Mouse (Mus musculus) lung, embryonic 15.5 days (tissue): ENCODE measurements around the gene Ankrd54. TPM values are rescaled to one million over a fixed set of nuclear protein-coding genes. Genes with fewer than 3 reads are reported as not detected.

ENCODE experiments used
- ATAC-seq: fragments of 200-750 bp; cut with Nextera tagmentation; 2 replicates; pipeline ENCODE4 v1.8.0; 2017; ENCODE audit warnings: moderate number of reproducible peaks, borderline replicate concordance; ENCODE audit not compliant: low FRiP score, low TSS enrichment; ENCODE audit errors: extremely low read depth
- H3K27ac ChIP-seq: fragments of 300-500 bp; sonication (generic); 2 replicates; pipeline ENCODE4 v1.5.1; 2015; ENCODE audit warnings: moderate library complexity, mild to moderate bottlenecking, inconsistent platforms
- H3K27me3 ChIP-seq: fragments of 300-500 bp; sonication (generic); 2 replicates; pipeline ENCODE4 v1.6.1; 2015; ENCODE audit warnings: inconsistent platforms
- H3K36me3 ChIP-seq: fragments of 300-500 bp; sonication (generic); 2 replicates; pipeline ENCODE4 v1.6.1; 2015; ENCODE audit warnings: inconsistent platforms
- H3K4me1 ChIP-seq: fragments of 300-500 bp; sonication (generic); 2 replicates; pipeline ENCODE4 v1.6.1; 2015; ENCODE audit warnings: inconsistent platforms
- H3K4me2 ChIP-seq: fragments of 300-500 bp; sonication (generic); 2 replicates; pipeline ENCODE4 v1.6.1; 2015; ENCODE audit warnings: inconsistent platforms, mild to moderate bottlenecking, moderate library complexity
- H3K4me3 ChIP-seq: fragments of 300-500 bp; sonication (generic); 2 replicates; pipeline ENCODE4 v1.5.1; 2015; ENCODE audit warnings: mild to moderate bottlenecking, inconsistent platforms
- H3K9ac ChIP-seq: fragments of 300-500 bp; sonication (generic); 2 replicates; pipeline ENCODE4 v1.6.1; 2015; ENCODE audit warnings: inconsistent platforms
- H3K9me3 ChIP-seq: fragments of 300-500 bp; sonication (generic); 2 replicates; pipeline ENCODE4 v1.6.1; 2016; ENCODE audit warnings: inconsistent platforms
- WGBS: fragments of 180-500 bp; shearing (Covaris S2); methylation state at CpG from one replicate; pipeline ENCODE4 v1.1.7; 2015; 5-methylcytosine and 5-hydroxymethylcytosine counted together
- polyA plus RNA-seq: library from polyadenylated mRNA; unstranded; fragments of >200 nt; fragmentation: Nextera tagmentation; extraction: Ambion mirVana; gene quantifications from 2 replicates; pipeline ENCODE4 v1.2.1, GENCODE M21; 2015

Ankrd54 gene
- polyA plus RNA-seq, 1 experiment from 2014 or later = 61.0 TPM

- H3K27me3 ChIP-seq = no peaks in the 10 kb centered on the region
- H3K4me3 ChIP-seq = no peak overlapping the region
- H3K27ac ChIP-seq = peak overlapping the region; percentile 78
- WGBS = 20% methylated on average over 4 of the region's 4 CpGs
- ATAC-seq = peak; percentile 35
- no peak overlapping the region for H3K9ac ChIP-seq
- peaks cover 41% of the 10 kb centered on the region for H3K4me1 ChIP-seq
- peak overlapping the region; percentile 10; the same call in 1 of the 2 replicates for H3K4me2 ChIP-seq
- H3K9me3 ChIP-seq = no peaks in the 10 kb centered on the region
- H3K36me3 ChIP-seq = peaks cover 17% of the 10 kb centered on the region
Observed at GRCm38 (mm10) chr15:79099456-79099855, 36.8 kb upstream of the Ankrd54 start.

DNA sequence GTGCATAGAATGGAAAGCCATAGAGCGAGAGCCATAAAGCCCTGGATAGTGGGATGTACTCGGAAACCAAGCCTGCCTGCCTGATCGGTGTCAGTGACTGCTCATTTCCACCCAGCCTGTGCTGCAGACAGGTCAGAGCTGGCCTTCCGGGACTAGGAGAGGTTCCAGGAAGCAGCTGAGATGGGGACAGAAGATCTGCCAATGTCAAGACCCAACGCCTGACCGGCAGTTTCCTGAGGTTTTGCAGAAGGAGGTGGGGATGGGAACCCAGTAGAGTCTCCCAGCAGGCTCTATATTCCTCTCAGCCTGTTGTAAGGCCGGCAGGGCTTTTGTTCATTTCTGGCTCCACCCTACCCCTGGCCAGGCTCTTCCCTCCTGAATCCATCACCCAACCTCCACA is 36.2 kb upstream of the Ankrd54 start:
- H3K4me2 ChIP-seq = peak overlapping the region; percentile 10; the same call in 1 of the 2 replicates
- H3K9me3 ChIP-seq = no peaks in the 10 kb centered on the region
- H3K4me1 ChIP-seq = peaks cover 41% of the 10 kb centered on the region
- no peaks in the 10 kb centered on the region for H3K27me3 ChIP-seq
- no peak overlapping the region for H3K4me3 ChIP-seq
- 28% methylated on average over 7 of the region's 7 CpGs for WGBS
- peaks cover 23% of the 10 kb centered on the region for H3K36me3 ChIP-seq
- H3K9ac ChIP-seq = no peak overlapping the region
- ATAC-seq = peak; percentile 40; the same call in 1 of the 2 replicates
- peak overlapping the region; percentile 78 for H3K27ac ChIP-seq

- no peak for ATAC-seq
- Histone ChIP-seq H3K27me3 (no peaks in the 10 kb centered on the region), H3K9ac (no peak overlapping the region), H3K4me3 (no peak overlapping the region), H3K9me3 (no peaks in the 10 kb centered on the region), H3K4me1 (peaks cover 43% of the 10 kb centered on the region), H3K27ac (peak overlapping the region; percentile 78), H3K36me3 (peaks cover 30% of the 10 kb centered on the region), H3K4me2 (no peak overlapping the region)
- 55% methylated on average over 5 of the region's 5 CpGs for WGBS
Observed at GRCm38 (mm10) chr15:79098220-79098619, 35.5 kb upstream of the Ankrd54 start.

- no peak overlapping the region for H3K9ac ChIP-seq
- peaks cover 46% of the 10 kb centered on the region for H3K4me1 ChIP-seq
Observed at GRCm38 (mm10) chr15:79097611-79098025, 34.9 kb upstream of the Ankrd54 start.

GRCm38 (mm10) chr15:79097135-79097534 is 34.4 kb upstream of the Ankrd54 start:
- Histone ChIP-seq H3K4me2 (no peak overlapping the region), H3K36me3 (peaks cover 41% of the 10 kb centered on the region), H3K9ac (no peak overlapping the region), H3K4me1 (peaks cover 46% of the 10 kb centered on the region), H3K27ac (peak overlapping the region; percentile 78), H3K4me3 (no peak overlapping the region), H3K27me3 (no peaks in the 10 kb centered on the region), H3K9me3 (no peaks in the 10 kb centered on the region)
- ATAC-seq = no peak
- WGBS = 6% methylated on average over 2 of the region's 2 CpGs

More at GRCm38 (mm10) chr15:79097611-79098025, 34.9 kb upstream of the Ankrd54 start:
- Histone ChIP-seq H3K9me3 (no peaks in the 10 kb centered on the region), H3K27ac (peak overlapping the region; percentile 78), H3K27me3 (no peaks in the 10 kb centered on the region), H3K4me3 (no peak overlapping the region), H3K4me2 (no peak overlapping the region), H3K36me3 (peaks cover 36% of the 10 kb centered on the region)
- ATAC-seq = peak; percentile 40; the same call in 1 of the 2 replicates
- 15% methylated on average over 6 of the region's 6 CpGs for WGBS

- Histone ChIP-seq H3K4me3 (no peak overlapping the region), H3K27ac (no peak overlapping the region), H3K9ac (no peak overlapping the region), H3K4me2 (no peak overlapping the region), H3K4me1 (peaks cover 46% of the 10 kb centered on the region), H3K27me3 (no peaks in the 10 kb centered on the region), H3K9me3 (no peaks in the 10 kb centered on the region), H3K36me3 (peaks cover 46% of the 10 kb centered on the region)
- ATAC-seq = no peak
- 41% methylated on average over 3 of the region's 3 CpGs for WGBS
Observed at GRCm38 (mm10) chr15:79096556-79096955, 33.9 kb upstream of the Ankrd54 start.

DNA sequence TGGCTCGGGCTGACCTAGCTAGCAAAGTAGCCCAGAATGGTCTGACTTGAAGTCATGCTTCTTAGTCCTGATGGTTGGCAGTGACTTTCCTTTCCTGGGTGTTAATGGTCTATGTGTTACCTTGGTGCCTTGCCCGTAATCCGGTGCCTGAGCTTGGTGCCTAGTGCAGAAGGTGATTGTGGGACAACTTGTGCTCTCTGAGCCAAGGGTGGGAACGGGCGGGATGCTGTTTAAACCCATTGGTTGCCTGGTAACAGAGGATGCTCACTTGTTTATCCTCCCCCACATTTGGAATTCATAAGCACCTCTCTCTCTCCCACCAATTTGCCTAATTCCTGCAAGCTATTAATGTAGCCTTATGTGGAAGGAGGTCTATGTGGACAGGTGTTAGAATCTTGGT is 32.8 kb upstream of the Ankrd54 start:
- H3K36me3 ChIP-seq = peaks cover 57% of the 10 kb centered on the region
- no peaks in the 10 kb centered on the region for H3K9me3 ChIP-seq
- WGBS = 84% methylated on average over 5 of the region's 5 CpGs
- peaks cover 46% of the 10 kb centered on the region for H3K4me1 ChIP-seq
- no peaks in the 10 kb centered on the region for H3K27me3 ChIP-seq
- H3K4me2 ChIP-seq = no peak overlapping the region
- H3K4me3 ChIP-seq = no peak overlapping the region
- H3K27ac ChIP-seq = no peak overlapping the region
- H3K9ac ChIP-seq = no peak overlapping the region
- no peak for ATAC-seq

GRCm38 (mm10) chr15:79093083-79093839 is 30.6 kb upstream of the Ankrd54 start:
- 50% methylated on average over 7 of the region's 7 CpGs for WGBS
- Histone ChIP-seq H3K27me3 (no peaks in the 10 kb centered on the region), H3K9ac (no peak overlapping the region), H3K36me3 (peaks cover 77% of the 10 kb centered on the region), H3K9me3 (no peaks in the 10 kb centered on the region), H3K4me1 (peaks cover 30% of the 10 kb centered on the region), H3K4me2 (no peak overlapping the region), H3K27ac (0 out of 2 replicates have a peak overlapping the region, but pooled peaks have one; percentile 3), H3K4me3 (no peak overlapping the region)
- ATAC-seq = no peak

DNA sequence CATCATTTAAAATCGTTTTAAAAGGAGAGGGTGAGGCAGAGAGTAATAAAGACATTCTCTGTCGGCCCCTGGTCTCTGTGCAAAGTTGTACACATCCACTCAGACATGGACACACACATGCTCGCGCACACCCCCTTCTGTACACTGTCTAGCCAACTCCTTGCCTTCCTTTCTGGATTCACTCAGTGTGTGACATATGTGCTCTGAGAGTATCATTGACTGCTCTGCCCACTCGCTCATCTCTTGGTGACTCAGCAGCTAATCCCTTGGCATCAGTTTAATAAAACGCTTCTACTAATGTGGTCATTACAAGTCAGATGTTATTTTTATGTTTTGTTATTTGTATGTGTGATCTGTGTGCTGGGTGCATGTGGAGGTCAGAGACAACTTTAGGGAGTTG is 29.6 kb upstream of the Ankrd54 start:
- Histone ChIP-seq H3K9me3 (no peaks in the 10 kb centered on the region), H3K36me3 (peaks cover 83% of the 10 kb centered on the region)

DNA sequence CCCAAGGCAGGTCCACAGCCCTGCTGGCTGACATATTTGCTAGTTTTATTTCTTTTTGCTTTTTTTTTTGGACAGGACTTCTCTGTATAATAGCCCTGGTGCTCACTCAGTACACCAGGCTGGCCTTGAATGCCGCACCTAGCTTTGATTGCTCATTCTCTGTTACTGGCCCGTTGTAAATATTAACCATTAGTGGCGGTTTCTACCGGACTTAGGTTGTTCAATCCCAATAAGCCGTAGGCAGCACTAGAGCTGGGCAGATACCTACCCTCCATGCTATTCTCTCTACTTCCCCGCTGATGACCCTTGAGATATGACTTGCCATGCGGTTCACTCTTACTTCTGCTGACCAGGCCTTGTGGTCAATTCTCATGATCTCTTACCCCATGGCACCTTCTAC is 16.9 kb upstream of the Ankrd54 start:
- no peaks in the 10 kb centered on the region for H3K9me3 ChIP-seq
- H3K27ac ChIP-seq = no peak overlapping the region
- no peak overlapping the region for H3K4me3 ChIP-seq
- 95% methylated on average over 7 of the region's 7 CpGs for WGBS
- no peaks in the 10 kb centered on the region for H3K27me3 ChIP-seq
- peaks cover 78% of the 10 kb centered on the region for H3K36me3 ChIP-seq
- H3K4me1 ChIP-seq = peaks cover 10% of the 10 kb centered on the region
- no peak overlapping the region for H3K4me2 ChIP-seq
- no peak overlapping the region for H3K9ac ChIP-seq
- no peak for ATAC-seq

More for the DNA sequence above, 29.6 kb upstream of the Ankrd54 start:
- Histone ChIP-seq H3K4me2 (no peak overlapping the region), H3K4me3 (no peak overlapping the region), H3K4me1 (peaks cover 20% of the 10 kb centered on the region), H3K27ac (no peak overlapping the region), H3K9ac (no peak overlapping the region), H3K27me3 (no peaks in the 10 kb centered on the region)
- ATAC-seq = no peak
- 82% methylated on average over 6 of the region's 6 CpGs for WGBS

DNA sequence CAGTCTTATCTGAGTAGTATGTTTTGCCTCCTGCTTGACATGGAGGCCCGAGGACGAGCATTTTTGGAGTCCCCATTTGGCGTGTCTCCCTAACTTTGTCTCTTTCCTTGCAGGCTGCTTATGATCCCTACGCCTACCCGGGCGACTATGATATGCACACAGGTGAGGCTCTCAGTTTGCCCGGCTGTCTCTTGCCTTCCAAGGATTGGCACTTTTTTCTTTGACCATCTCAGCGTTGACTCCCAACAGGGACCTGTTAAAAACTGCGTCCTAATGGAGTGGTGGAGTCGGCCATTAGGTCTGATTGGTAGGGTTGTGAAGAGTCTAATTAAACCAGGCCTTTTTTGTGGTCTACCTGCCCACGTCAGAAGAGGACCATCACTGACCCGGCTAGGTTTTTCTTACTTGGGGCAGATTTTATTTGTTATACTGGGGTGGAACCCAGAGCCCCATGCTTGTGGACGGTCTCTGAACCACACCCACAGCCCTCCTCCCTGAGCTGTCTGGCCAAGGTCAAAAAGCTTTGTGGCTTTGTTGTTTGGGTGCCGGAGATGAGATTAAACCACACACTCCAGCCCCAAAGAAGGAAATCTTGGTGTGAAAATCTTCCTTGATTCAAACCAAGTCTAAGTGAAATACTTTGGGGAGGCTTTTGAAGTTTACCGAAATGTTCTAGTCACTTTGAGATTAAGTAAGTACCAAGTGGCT is 13.1 kb upstream of the Ankrd54 start:
- WGBS = 32% methylated on average over 15 of the region's 15 CpGs
- peak overlapping the region; percentile 83 for H3K4me3 ChIP-seq
- no peak overlapping the region for H3K27ac ChIP-seq
- H3K9me3 ChIP-seq = no peaks in the 10 kb centered on the region
- peak overlapping the region; percentile 80 for H3K4me2 ChIP-seq
- H3K4me1 ChIP-seq = peaks cover 14% of the 10 kb centered on the region
- H3K36me3 ChIP-seq = peaks cover 41% of the 10 kb centered on the region
- ATAC-seq = no peak
- H3K9ac ChIP-seq = peak overlapping the region; percentile 80
- no peaks in the 10 kb centered on the region for H3K27me3 ChIP-seq
